Mouse (Mus musculus): ENCODE data around the gene Vstm2l. TPM values are rescaled to one million over a fixed set of nuclear protein-coding genes. Genes with fewer than 3 reads are reported as not detected.
A peak's percentile ranks its signal among the peaks of the same experiment; 100 is the strongest.

Vstm2l gene
- polyA plus RNA-seq, 1 experiment from 2014 or later = not detected

GRCm38 (mm10) chr2:157943514-157944155 is 29.2 kb downstream of the Vstm2l start:
- H3K9me3 ChIP-seq (replicated peaks; ENCODE audit: control insufficient read depth, low read length) = no peaks in the 10 kb centered on the region
- H3K4me1 ChIP-seq (ENCODE audit: control insufficient read depth, insufficient read depth, low read length) = peaks cover 11% of the 10 kb centered on the region
- peak; percentile 81 for ATAC-seq (replicated peaks; ENCODE audit: extremely low read depth, insufficient read depth, low FRiP score)
- H3K4me3 ChIP-seq (ENCODE audit: low read length) = peak overlapping the region; percentile 59
- H3K4me2 ChIP-seq (ENCODE audit: low read depth, low read length) = peak overlapping the region; percentile 72
- no peaks in the 10 kb centered on the region for H3K36me3 ChIP-seq (ENCODE audit: control insufficient read depth, insufficient read depth)
- H3K27ac ChIP-seq (ENCODE audit: low read length) = no peak overlapping the region
- WGBS = under 1% methylated on average over 38 of the region's 47 CpGs
- peaks cover 21% of the 10 kb centered on the region for H3K27me3 ChIP-seq (ENCODE audit: control insufficient read depth, insufficient read depth, low read length)
- peak overlapping the region; percentile 67 for H3K9ac ChIP-seq (ENCODE audit: low read length)

- 10% methylated on average over 37 of the region's 37 CpGs for WGBS
- no peaks in the 10 kb centered on the region for H3K9me3 ChIP-seq (replicated peaks; ENCODE audit: control insufficient read depth, low read length)
- H3K4me3 ChIP-seq (ENCODE audit: low read length) = peak overlapping the region; percentile 59
- H3K4me2 ChIP-seq (ENCODE audit: low read depth, low read length) = peak overlapping the region; percentile 72
- no peaks in the 10 kb centered on the region for H3K36me3 ChIP-seq (ENCODE audit: control insufficient read depth, insufficient read depth)
- no peak overlapping the region for H3K27ac ChIP-seq (ENCODE audit: low read length)
- H3K4me1 ChIP-seq (ENCODE audit: control insufficient read depth, insufficient read depth, low read length) = peaks cover 11% of the 10 kb centered on the region
- ATAC-seq (replicated peaks; ENCODE audit: extremely low read depth, insufficient read depth, low FRiP score) = no peak; the same call in 1 of the 2 replicates
- peaks cover 21% of the 10 kb centered on the region for H3K27me3 ChIP-seq (ENCODE audit: control insufficient read depth, insufficient read depth, low read length)
- H3K9ac ChIP-seq (ENCODE audit: low read length) = peak overlapping the region; percentile 67
Observed at GRCm38 (mm10) chr2:157944156-157944893, 29.9 kb downstream of the Vstm2l start.

- no peak overlapping the region for H3K4me2 ChIP-seq (ENCODE audit: low read depth, low read length)
- no peak overlapping the region for H3K27ac ChIP-seq (ENCODE audit: low read length)
- 66% methylated on average over 5 of the region's 5 CpGs for WGBS
- H3K27me3 ChIP-seq (ENCODE audit: control insufficient read depth, insufficient read depth, low read length) = no peaks in the 10 kb centered on the region
- H3K4me3 ChIP-seq (ENCODE audit: low read length) = no peak overlapping the region
- H3K9me3 ChIP-seq (replicated peaks; ENCODE audit: control insufficient read depth, low read length) = no peaks in the 10 kb centered on the region
- no peaks in the 10 kb centered on the region for H3K36me3 ChIP-seq (ENCODE audit: control insufficient read depth, insufficient read depth)
- no peaks in the 10 kb centered on the region for H3K4me1 ChIP-seq (ENCODE audit: control insufficient read depth, insufficient read depth, low read length)
- no peak overlapping the region for H3K9ac ChIP-seq (ENCODE audit: low read length)
- no peak for ATAC-seq (replicated peaks; ENCODE audit: extremely low read depth, insufficient read depth, low FRiP score)
Observed at GRCm38 (mm10) chr2:157953978-157954377, 39.5 kb downstream of the Vstm2l start.

GRCm38 (mm10) chr2:157957707-157958108 is 43.3 kb downstream of the Vstm2l start:
- no peak for ATAC-seq (replicated peaks; ENCODE audit: extremely low read depth, insufficient read depth, low FRiP score)
- WGBS = 4% methylated on average over 2 of the region's 2 CpGs

GRCm38 (mm10) chr2:157967856-157968255 is 53.4 kb downstream of the Vstm2l start:
- ATAC-seq (replicated peaks; ENCODE audit: extremely low read depth, insufficient read depth, low FRiP score) = no peak
- Histone ChIP-seq H3K9me3 (replicated peaks; ENCODE audit: control insufficient read depth, low read length) (no peaks in the 10 kb centered on the region), H3K4me3 (ENCODE audit: low read length) (no peak overlapping the region), H3K4me1 (ENCODE audit: control insufficient read depth, insufficient read depth, low read length) (no peaks in the 10 kb centered on the region), H3K36me3 (ENCODE audit: control insufficient read depth, insufficient read depth) (no peaks in the 10 kb centered on the region), H3K9ac (ENCODE audit: low read length) (no peak overlapping the region), H3K4me2 (ENCODE audit: low read depth, low read length) (no peak overlapping the region), H3K27ac (ENCODE audit: low read length) (no peak overlapping the region), H3K27me3 (ENCODE audit: control insufficient read depth, insufficient read depth, low read length) (no peaks in the 10 kb centered on the region)
- 24% methylated on average over 3 of the region's 3 CpGs for WGBS

More at GRCm38 (mm10) chr2:157957707-157958108, 43.3 kb downstream of the Vstm2l start:
- H3K4me2 ChIP-seq (ENCODE audit: low read depth, low read length) = no peak overlapping the region
- H3K4me1 ChIP-seq (ENCODE audit: control insufficient read depth, insufficient read depth, low read length) = no peaks in the 10 kb centered on the region
- H3K27ac ChIP-seq (ENCODE audit: low read length) = no peak overlapping the region
- no peaks in the 10 kb centered on the region for H3K9me3 ChIP-seq (replicated peaks; ENCODE audit: control insufficient read depth, low read length)
- H3K27me3 ChIP-seq (ENCODE audit: control insufficient read depth, insufficient read depth, low read length) = no peaks in the 10 kb centered on the region
- no peak overlapping the region for H3K9ac ChIP-seq (ENCODE audit: low read length)
- H3K4me3 ChIP-seq (ENCODE audit: low read length) = no peak overlapping the region
- H3K36me3 ChIP-seq (ENCODE audit: control insufficient read depth, insufficient read depth) = no peaks in the 10 kb centered on the region

GRCm38 (mm10) chr2:157970124-157970523 is 55.7 kb downstream of the Vstm2l start:
- Histone ChIP-seq H3K27ac (ENCODE audit: low read length) (no peak overlapping the region), H3K9ac (ENCODE audit: low read length) (no peak overlapping the region), H3K27me3 (ENCODE audit: control insufficient read depth, insufficient read depth, low read length) (peaks cover 4% of the 10 kb centered on the region), H3K36me3 (ENCODE audit: control insufficient read depth, insufficient read depth) (no peaks in the 10 kb centered on the region), H3K4me1 (ENCODE audit: control insufficient read depth, insufficient read depth, low read length) (no peaks in the 10 kb centered on the region), H3K9me3 (replicated peaks; ENCODE audit: control insufficient read depth, low read length) (no peaks in the 10 kb centered on the region), H3K4me2 (ENCODE audit: low read depth, low read length) (no peak overlapping the region), H3K4me3 (ENCODE audit: low read length) (no peak overlapping the region)
- no peak for ATAC-seq (replicated peaks; ENCODE audit: extremely low read depth, insufficient read depth, low FRiP score)
- WGBS = 56% methylated on average over 6 of the region's 6 CpGs

- no peak overlapping the region for H3K9ac ChIP-seq (ENCODE audit: low read length)
Observed at GRCm38 (mm10) chr2:157970669-157971068, 56.2 kb downstream of the Vstm2l start.

GRCm38 (mm10) chr2:157974604-157975501 is 60.4 kb downstream of the Vstm2l start:
- no peak overlapping the region for H3K4me3 ChIP-seq (ENCODE audit: low read length)
- no peak for ATAC-seq (replicated peaks; ENCODE audit: extremely low read depth, insufficient read depth, low FRiP score)
- H3K27me3 ChIP-seq (ENCODE audit: control insufficient read depth, insufficient read depth, low read length) = peaks cover 12% of the 10 kb centered on the region
- 6% methylated on average over 23 of the region's 23 CpGs for WGBS
- no peaks in the 10 kb centered on the region for H3K9me3 ChIP-seq (replicated peaks; ENCODE audit: control insufficient read depth, low read length)
- no peak overlapping the region for H3K4me2 ChIP-seq (ENCODE audit: low read depth, low read length)
- no peaks in the 10 kb centered on the region for H3K36me3 ChIP-seq (ENCODE audit: control insufficient read depth, insufficient read depth)
- no peaks in the 10 kb centered on the region for H3K4me1 ChIP-seq (ENCODE audit: control insufficient read depth, insufficient read depth, low read length)
- H3K27ac ChIP-seq (ENCODE audit: low read length) = no peak overlapping the region
- H3K9ac ChIP-seq (ENCODE audit: low read length) = no peak overlapping the region

More at GRCm38 (mm10) chr2:157970669-157971068, 56.2 kb downstream of the Vstm2l start:
- H3K36me3 ChIP-seq (ENCODE audit: control insufficient read depth, insufficient read depth) = no peaks in the 10 kb centered on the region
- peaks cover 6% of the 10 kb centered on the region for H3K27me3 ChIP-seq (ENCODE audit: control insufficient read depth, insufficient read depth, low read length)
- H3K4me2 ChIP-seq (ENCODE audit: low read depth, low read length) = no peak overlapping the region
- H3K27ac ChIP-seq (ENCODE audit: low read length) = no peak overlapping the region
- no peak overlapping the region for H3K4me3 ChIP-seq (ENCODE audit: low read length)
- no peak for ATAC-seq (replicated peaks; ENCODE audit: extremely low read depth, insufficient read depth, low FRiP score)
- no peaks in the 10 kb centered on the region for H3K9me3 ChIP-seq (replicated peaks; ENCODE audit: control insufficient read depth, low read length)
- 0% methylated on average over 3 of the region's 3 CpGs for WGBS
- H3K4me1 ChIP-seq (ENCODE audit: control insufficient read depth, insufficient read depth, low read length) = no peaks in the 10 kb centered on the region
